Mouse (Mus musculus): ENCODE results near the gene Pla2g1b. TPM values are rescaled to one million over a fixed set of nuclear protein-coding genes. Genes with fewer than 3 reads are reported as not detected.
"Not testable (repeated sequence)": the region's sequence is repeated elsewhere in the genome, so short reads cannot be mapped to it uniquely, and the experiment has no call there.

Gene Pla2g1b
- total RNA-seq, 1 experiment from 2014 or later = not detected

DNA sequence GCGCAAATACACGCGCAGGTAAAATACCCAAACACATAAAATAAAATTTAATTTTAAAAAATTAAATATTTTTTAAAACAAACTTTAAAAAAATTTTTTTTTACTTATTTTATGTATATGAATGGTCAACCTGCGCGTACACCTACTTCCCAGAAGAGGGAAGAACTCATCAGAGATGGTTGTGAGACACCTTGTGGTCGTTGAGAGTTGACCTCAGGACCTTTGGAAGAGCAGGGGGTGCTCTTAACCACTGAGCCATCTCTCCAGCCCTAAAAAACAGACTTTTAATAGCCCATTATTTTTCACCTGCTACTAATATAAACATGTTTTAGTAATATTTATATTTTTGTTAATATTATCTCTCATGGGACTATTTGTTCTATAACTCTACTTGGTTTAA, 17.3 kb downstream of the Pla2g1b start:
- no peak for ATAC-seq (replicated peaks; ENCODE audit: low read depth, poor library complexity, severe bottlenecking)

DNA sequence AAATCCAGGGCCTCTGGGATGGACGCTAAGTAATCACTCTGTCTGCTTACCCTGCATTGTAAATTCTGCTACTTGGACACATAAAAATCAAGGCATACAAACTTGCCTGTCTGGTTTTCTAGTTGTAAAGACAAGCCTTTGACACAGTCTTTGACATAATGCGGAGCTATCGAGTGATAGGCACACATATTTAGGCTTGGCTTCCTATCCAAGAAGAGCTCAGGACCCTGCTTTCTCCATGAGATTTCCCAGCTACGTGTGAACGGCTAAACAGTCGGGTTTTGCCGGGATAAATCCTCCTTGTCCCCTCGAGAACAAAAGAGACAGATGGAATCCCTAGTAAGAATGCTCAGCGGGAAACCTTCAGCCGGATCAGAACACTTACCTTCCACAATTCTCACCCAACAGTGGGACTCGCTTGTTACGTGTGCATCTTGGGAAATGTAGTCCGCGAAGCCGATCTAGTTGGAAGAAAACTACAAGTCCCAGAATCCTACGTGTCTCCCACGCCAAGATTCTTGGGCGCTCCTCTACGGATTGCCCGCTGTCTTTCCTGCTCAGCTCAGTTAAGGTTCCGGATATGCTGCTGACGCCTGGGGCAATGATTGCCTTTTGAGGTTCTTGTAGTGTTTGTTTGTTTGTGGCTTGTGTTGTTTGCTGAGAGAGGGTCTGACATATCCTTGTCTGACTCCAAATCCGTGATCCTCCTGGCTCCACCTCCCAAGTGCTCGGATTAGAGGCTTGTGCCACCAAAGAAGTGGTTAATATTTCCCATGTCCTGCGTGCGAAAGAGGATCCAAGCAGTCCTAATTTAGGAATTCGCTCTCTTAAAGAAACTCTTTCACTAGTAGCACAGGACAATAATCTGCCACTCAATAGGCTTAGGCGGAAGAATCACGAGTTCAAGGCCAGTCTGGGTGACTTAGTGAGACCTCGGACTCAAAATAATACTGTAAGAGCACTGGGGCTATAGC, 18.2 kb downstream of the Pla2g1b start, which contains the start of gene Sirt4:
Sirt4 (minus strand) TSS at position 779 of the 974 bp plus-strand sequence.
- ATAC-seq (replicated peaks; ENCODE audit: low read depth, poor library complexity, severe bottlenecking) = peak; percentile 95

DNA sequence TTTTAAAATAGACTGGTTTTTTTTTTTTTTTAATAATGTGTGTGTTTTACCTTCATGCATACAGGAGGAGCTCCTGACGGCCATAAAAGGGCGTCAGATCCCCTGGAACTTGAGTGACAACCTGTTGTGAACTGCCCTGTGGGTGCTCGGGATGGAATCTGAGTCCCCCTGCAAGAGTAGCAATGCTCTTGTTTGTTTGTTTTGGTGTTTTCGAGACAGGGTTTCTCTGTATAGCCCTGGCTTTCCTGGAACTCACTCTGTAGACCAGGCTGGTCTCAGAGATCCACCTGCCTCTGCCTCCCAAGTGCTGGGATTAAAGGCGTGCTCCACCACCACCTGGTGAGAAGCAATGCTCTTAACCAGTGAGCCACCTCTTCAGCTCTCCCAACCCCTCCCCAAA, 18.9 kb downstream of the Pla2g1b start:
- ATAC-seq (replicated peaks; ENCODE audit: low read depth, poor library complexity, severe bottlenecking) = no peak

DNA sequence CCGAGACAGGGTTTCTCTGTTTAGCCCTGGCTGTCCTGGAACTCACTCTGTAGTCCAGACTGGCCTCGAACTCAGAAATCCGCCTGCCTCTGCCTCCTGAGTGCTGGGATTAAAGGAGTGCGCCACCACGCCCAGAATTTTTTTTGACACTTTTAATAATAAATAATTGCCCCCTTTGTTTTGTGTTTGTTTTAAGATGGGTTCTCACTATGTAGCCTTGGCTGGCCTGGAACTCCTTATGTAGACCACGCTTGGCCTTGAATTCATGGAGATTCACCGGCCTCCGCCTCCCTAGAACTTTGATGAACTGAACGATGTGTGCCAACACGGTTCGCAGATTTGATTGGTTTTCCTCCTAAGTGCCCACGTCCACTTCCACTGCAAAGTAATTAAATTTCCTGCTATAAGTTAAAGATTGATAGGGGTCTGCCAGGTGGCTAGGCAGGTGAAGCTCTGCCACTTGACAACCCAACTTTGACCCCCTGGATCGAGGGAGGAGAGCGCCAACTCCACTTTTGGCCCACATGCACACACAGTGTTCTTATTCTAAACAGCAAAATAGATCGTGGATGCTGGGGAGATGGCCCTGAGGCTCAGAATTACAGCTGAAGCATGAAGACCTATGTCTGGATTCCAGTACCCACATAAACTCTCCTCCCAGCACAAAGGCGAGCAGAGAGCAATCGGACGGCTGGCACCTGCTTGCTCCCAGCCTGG, 19.6 kb downstream of the Pla2g1b start:
- ATAC-seq (replicated peaks; ENCODE audit: low read depth, poor library complexity, severe bottlenecking) = no peak

DNA sequence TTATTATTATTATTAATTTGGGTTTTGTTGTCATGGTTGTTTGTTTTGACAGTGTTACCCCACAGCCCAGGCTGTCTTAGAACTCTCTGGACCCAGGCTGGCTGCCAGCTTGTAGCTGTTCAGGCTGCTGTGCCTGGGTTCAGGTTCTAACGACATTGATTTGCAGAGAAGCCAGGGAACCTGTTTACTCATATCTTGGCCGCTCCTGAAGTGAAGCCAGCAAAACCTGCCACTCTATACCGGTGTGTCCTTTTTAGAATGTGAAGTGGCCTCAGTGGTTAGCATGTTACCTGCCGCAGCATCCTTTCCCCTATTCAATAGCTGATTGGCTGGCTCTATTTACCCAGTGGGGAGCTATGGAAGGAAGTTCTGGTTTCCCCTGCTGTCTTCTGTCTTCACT, 20.7 kb downstream of the Pla2g1b start:
- no peak for ATAC-seq (replicated peaks; ENCODE audit: low read depth, poor library complexity, severe bottlenecking)

DNA sequence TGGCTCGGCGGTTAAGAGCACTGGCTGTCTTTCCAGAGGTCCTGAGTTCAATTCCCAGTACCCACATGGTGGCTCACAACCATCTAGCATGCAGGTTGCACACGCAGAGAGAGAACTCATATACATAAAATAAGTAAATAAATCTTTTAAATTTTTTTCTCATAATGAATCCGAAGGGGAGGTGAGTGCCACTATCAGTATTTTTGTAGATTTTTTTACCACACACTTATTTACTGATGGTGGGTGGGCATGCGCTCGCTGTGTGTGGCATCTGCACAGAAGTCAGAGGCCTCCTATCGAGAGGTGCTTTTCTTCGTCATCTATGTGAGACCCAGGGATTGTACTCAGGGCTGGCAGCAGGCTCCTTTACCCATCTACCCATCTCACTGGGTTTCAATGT, 21.3 kb downstream of the Pla2g1b start:
- no peak for ATAC-seq (replicated peaks; ENCODE audit: low read depth, poor library complexity, severe bottlenecking)

DNA sequence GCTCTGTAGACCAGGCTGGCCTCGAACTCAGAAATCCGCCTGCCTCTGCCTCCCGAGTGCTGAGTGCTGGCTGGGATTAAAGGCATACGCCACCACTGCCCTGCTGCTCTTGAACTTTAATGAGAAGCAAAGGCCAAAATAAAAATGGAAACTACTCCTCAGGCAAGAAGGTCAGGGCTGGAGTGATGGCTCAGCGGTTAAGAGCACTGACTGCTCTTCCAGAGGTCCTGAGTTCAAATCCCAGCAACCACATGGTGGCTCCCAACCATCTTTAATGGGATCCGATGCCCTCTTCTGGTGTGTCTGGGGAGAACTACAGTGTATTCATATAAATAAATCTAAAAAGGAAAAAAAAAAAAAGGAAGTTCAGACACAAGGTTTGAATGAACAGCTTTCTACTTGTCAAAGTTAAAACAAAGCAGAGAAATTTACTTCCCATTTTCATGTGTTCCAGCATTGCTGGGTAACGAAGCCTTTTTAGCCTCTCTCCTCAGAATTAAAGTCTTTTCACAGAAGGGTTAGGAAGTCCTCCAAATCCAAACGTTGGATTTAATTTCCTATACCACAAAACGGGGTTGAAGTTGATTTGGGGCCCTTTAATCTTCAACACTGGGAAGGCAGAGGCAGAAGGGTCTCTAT, 22.0 kb downstream of the Pla2g1b start:
- no peak for ATAC-seq (replicated peaks; ENCODE audit: low read depth, poor library complexity, severe bottlenecking)

DNA sequence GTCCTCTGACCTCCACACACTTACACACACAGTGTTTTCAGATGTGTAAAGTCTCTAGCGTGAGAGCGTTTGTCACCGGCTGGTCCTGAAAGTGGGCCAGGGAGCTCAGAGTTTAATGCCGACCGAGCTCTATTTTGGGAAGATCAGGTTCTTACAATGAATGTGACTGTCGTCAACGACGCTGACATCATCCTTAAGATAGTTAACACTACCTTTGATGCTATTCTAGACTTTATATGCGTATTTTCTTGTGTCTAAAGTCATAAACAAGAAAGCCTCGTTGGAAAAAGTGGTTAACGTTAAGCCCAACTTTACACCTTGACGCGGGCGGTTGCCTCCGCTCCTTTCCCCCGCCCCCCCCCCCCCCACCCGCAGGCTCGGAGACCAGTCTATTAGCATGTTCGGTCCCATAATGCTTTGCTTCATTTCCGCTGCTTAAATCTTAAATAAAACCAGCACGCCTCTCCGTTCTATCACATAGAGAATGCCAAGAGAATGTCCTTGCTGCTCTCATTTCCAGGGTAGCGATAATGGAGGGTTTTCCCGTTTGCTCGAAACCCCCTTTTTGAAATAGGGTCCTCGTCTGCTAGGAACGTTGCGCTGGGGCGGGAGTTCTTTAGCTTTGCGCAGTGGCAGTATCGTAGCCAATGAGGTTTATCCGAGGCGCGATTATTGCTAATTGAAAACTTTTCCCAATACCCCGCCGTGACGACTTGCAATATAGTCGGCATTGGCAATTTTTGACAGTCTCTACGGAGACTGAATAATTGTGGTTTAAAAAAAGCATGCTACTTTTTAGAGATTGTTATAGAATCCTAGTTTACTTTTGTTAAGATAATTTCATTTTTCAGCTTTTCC, 23.0 kb downstream of the Pla2g1b start:
- ATAC-seq (replicated peaks; ENCODE audit: low read depth, poor library complexity, severe bottlenecking) = peak; percentile 40; the same call in 1 of the 2 replicates

DNA sequence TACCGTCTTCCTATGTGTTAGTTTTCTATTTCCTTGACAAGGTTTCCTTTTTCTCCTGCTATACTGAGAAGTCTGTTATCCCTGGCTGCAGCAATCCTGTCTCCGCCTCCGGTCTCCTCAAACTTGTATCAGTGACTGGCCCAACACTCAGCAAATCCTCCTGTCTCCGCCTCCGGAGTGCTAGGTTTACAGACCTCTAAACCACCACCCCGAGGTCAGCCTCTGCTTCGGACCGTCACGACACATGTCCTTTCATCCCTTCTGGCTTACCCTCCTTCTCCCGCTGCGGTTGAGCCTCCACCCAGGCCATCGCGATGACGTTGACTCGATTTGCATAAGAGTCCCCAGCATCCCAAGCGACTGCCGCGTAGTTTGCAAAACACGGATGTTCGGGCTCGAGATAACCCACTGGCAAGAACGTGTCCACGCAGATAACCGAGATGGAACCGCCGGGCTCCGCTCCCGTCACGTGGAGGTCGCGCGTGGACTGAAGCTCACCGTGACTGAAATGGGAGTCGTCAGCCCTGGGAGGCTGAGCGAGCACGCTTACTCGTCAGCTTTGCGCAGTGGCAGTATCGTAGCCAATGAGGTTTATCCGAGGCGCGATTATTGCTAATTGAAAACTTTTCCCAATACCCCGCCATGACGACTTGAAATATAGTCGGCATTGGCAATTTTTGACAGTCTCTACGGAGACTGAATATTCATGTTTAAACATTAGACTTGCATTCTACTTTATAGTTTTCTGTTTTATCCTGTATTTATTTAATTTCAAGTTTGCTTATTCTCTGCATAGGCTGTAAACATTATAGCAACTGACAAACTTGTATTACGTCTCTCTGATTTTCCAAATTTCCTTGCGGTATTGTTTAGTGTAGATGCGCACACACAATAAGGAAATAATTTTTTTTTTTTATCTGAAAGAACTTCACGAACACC, 23.9 kb downstream of the Pla2g1b start:
- ATAC-seq (replicated peaks; ENCODE audit: low read depth, poor library complexity, severe bottlenecking) = peak; percentile 73

DNA sequence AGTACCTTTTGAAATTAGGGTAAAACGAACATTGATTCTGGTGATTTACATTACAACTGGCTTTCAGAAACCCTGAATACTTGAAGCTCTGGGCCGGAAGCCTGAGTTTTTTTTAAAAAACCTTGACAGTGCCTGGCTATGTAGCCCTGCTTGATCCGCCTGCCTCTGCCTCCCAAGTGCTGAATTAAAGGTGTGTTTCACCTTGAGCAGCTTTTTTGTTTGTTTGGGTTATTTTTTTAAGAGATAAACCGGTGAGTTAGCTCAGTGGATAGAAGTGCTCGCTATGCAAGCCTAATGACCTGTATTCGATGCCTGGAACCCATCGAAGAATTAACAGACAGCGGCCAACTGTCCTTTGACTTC, 24.6 kb downstream of the Pla2g1b start:
- ATAC-seq (replicated peaks; ENCODE audit: low read depth, poor library complexity, severe bottlenecking) = peak; percentile 13

DNA sequence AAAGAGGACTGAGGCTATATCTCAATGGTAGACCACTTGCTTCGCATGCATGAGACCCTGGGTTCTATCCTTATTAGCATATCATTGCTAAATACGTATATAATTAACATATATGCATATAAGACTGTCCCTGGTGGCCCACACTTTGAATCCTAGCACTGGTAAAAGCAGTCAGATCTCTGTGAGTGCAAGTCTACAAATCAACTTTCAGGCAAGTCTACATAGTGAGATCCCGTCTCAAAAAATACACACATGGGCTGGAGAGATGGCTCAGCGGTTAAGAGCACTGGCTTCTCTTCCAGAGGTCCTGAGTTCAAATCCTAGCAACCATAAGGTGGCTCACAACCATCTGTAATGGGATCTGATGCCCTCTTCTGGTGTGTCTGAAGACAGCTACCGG, 25.0 kb downstream of the Pla2g1b start:
- no peak for ATAC-seq (replicated peaks; ENCODE audit: low read depth, poor library complexity, severe bottlenecking)

DNA sequence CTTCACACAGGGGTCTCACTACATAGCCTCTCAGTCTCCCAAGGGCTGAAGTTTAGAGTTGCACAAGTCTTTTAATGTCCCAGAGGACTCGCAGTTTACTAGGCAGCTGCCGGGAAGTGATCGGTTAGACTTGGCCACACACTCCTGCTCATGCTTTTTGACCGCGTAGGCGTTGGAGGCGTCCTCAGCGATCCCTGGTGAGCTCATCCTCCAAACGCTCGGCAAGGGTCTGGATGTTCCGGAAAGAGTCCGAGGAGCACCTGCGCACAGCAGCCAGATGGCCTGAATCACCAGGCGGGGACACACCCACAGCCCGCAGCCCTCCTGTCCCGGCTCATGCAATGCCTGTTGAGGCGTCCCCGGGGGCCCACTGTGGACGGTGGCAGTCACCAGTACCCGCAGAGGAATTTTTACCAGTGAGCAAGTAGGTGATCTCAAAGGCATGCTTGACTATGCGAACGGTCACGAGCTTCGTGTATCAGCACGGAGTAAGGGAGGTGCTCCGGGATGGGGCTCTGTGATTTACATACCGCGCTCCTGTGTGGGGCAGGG, 25.8 kb downstream of the Pla2g1b start:
- ATAC-seq (replicated peaks; ENCODE audit: low read depth, poor library complexity, severe bottlenecking) = peak; percentile 19

DNA sequence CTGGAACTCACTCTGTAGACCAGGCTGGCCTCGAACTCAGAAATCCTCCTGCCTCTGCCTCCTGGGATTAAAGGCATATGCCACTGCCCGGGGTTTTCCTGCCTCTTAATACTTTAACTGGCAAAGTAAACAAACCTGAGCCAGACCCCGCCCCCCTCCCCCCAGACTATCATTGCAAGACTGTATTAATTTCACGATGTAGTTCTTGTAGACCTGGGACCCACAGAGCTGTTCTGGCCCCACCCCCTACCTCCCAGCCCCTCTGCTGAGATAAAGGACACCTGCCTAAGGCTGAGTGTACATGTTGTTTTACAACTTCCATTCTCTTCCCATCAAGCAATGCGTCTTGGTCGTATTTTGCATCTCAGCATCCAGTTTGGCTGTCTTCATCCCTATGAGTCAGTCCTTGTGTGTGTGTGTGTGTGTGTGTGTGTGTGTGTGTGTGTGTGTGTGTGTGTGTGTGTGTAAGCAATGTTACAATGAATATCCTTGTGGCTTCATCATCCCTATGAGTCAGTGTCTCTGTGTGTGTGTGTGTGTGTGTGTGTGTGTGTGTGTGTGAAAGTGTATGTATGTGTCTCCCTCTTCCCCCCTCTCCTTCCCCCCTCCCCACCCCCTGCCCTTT, 26.8 kb downstream of the Pla2g1b start:
- no peak for ATAC-seq (replicated peaks; ENCODE audit: low read depth, poor library complexity, severe bottlenecking)

DNA sequence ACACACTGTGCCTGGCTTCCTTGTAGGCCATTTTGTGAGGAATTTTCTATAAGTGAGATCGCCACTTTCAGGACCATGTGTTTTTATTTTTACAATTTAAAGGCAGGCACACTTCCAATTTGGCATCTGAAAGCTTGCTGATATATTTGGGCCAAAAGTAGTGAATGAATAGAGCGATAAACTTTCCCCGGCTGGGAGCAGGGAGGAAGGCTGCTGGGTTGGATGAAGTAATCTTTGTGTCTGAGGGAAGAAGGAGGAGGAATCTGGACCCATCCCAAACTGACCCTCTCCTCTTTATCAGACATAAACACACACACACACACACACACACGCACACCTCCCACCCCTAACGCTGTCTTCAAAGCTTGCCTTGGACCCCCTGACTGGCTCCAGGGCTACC, 27.4 kb downstream of the Pla2g1b start:
- no peak for ATAC-seq (replicated peaks; ENCODE audit: low read depth, poor library complexity, severe bottlenecking)

DNA sequence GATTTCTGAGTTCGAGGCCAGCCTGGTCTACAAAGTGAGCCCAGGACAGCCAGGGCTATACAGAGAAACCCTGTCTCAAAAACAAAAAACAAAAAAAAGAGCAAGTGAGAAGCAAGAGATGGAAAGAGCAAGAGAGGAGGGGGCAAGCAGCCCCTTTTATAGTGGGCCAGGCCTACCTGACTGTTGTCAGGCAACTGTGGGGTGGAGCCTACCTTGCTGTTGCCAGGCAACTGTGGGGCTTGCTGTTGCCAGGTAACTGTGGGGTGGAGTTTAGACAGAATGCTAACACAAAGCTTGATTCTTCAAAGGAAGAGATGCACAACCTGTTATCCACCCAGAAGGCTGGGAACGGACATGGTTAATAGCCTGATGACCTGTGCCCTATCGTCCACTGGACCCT, 29.6 kb downstream of the Pla2g1b start:
- ATAC-seq (replicated peaks; ENCODE audit: low read depth, poor library complexity, severe bottlenecking) = not testable (repeated sequence)

DNA sequence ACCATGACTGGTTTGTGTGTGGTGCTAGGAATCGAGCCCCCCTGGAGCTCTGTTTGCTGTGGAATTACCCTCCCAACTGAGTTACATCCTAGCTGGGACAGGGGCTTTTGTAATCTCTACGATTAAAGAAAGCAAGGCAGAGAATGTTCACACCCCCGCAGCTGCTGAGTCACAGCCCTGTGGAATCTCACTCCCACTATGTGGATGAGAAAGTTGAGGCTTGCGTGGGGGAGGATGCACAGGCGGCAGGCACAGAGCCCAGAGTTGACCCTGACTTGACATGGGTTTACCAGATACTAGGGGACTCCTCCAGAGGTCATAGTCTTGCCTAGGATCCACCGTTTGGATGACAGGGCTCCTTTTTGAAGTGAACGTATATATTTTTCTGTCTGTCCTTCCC, 31.0 kb downstream of the Pla2g1b start:
- ATAC-seq (replicated peaks; ENCODE audit: low read depth, poor library complexity, severe bottlenecking) = no peak

DNA sequence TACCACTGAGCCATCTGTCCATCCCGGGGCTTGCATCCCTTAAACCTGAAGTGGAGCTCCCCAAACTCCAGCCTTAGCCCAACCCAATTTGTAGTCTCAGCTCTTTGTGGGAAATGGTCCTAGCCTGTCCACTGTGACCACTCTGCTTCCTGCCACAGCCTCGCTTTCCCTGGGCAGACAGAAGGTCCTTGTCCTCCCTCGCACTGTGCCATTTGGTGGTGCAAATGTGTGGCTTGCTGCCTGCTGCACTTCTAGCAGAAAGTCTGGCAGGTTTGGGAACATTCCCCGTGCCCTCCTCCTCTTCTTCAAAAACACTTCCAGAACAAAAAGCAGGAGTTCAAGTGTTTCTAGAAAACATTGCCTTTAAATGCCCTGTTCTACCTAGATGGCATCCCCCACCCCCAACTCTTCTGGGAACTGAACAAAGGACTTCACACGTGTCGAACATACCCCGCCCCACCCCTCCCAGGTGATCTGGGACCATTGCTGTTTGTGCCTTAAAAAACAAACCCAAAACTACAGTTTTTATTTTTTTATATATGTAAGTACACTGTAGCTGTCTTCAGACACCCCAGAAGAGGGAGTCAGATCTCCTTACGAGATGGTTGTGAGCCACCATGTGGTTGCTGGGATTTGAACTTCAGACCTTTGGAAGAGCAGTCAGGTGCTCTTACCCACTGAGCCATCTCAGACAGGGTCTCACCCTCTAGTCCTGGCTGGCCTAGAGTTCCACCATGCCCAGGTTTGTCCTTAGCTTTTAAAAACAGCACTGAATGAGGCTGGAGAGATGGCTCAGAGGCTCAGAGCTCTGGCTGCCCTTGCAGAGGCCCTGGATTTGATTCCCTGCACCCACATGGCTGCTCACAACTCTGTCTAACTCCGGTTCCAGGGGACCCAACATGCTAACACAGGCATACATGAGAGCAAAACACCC, 32.5 kb downstream of the Pla2g1b start:
- ATAC-seq (replicated peaks; ENCODE audit: low read depth, poor library complexity, severe bottlenecking) = no peak

All from common myeloid progenitor, adult 5-6 weeks (primary cell).